Mouse (Mus musculus) hindbrain, embryonic 11.5 days (tissue): ENCODE measurements around the gene Fam173a. TPM values are rescaled to one million over a fixed set of nuclear protein-coding genes. Genes with fewer than 3 reads are reported as not detected.

Experiments used
- ATAC-seq: fragments of 200-750 bp; cut with Nextera tagmentation; 2 replicates; pipeline ENCODE4 v1.8.0; 2017; ENCODE audit warnings: mild to moderate bottlenecking, moderate TSS enrichment, moderate library complexity; ENCODE audit not compliant: low FRiP score
- DNase-seq: peaks from one replicate; pipeline ENCODE4 v3.0.0-alpha.2; 2015; ENCODE audit warnings: low spot score
- H3K27ac ChIP-seq: fragments of 300-500 bp; sonication (generic); 2 replicates; pipeline ENCODE4 v1.5.1; 2014; ENCODE audit warnings: mild to moderate bottlenecking, low read depth, low read length
- H3K27me3 ChIP-seq: fragments of 300-500 bp; sonication (generic); 2 replicates; pipeline ENCODE4 v1.6.1; 2014; ENCODE audit warnings: mild to moderate bottlenecking, low read length, moderate library complexity, mixed read lengths; ENCODE audit not compliant: control insufficient read depth, insufficient read depth
- H3K36me3 ChIP-seq: fragments of 300-500 bp; sonication (generic); 2 replicates; pipeline ENCODE4 v1.6.1; 2014; ENCODE audit warnings: mild to moderate bottlenecking, low read length, moderate library complexity, mixed read lengths; ENCODE audit not compliant: control insufficient read depth, insufficient read depth
- H3K4me1 ChIP-seq: fragments of 300-500 bp; sonication (generic); replicated peaks from 2 replicates; pipeline ENCODE4 v1.6.1; 2014; ENCODE audit warnings: low read length, mixed read lengths; ENCODE audit not compliant: control insufficient read depth, insufficient read depth
- H3K4me2 ChIP-seq: fragments of 300-500 bp; sonication (generic); replicated peaks from 2 replicates; pipeline ENCODE4 v1.6.1; 2014; ENCODE audit warnings: mild to moderate bottlenecking, low read depth, low read length
- H3K4me3 ChIP-seq: fragments of 300-500 bp; sonication (generic); 2 replicates; pipeline ENCODE4 v1.5.1; 2014; ENCODE audit warnings: low read depth, low read length
- H3K9ac ChIP-seq: fragments of 300-500 bp; sonication (generic); 2 replicates; pipeline ENCODE4 v1.6.1; 2014; ENCODE audit warnings: low read depth, low read length
- H3K9me3 ChIP-seq: fragments of 300-500 bp; sonication (generic); 2 replicates; pipeline ENCODE4 v1.6.1; 2016; ENCODE audit warnings: low read length; ENCODE audit not compliant: control insufficient read depth
- WGBS: fragments of 180-500 bp; shearing (Covaris S2); extraction: QIAGEN DNeasy Blood & Tissue Kit; methylation state at CpG from one replicate; pipeline ENCODE4 v1.1.7; 2014; 5-methylcytosine and 5-hydroxymethylcytosine counted together
- polyA plus RNA-seq: library from polyadenylated mRNA; unstranded; fragments of >200 nt; fragmentation: Nextera tagmentation; extraction: Ambion mirVana; gene quantifications from 2 replicates; pipeline ENCODE4 v1.2.1, GENCODE M21; 2014

Gene Fam173a
- polyA plus RNA-seq, 1 experiment from 2014 or later: 70.9 TPM

DNA sequence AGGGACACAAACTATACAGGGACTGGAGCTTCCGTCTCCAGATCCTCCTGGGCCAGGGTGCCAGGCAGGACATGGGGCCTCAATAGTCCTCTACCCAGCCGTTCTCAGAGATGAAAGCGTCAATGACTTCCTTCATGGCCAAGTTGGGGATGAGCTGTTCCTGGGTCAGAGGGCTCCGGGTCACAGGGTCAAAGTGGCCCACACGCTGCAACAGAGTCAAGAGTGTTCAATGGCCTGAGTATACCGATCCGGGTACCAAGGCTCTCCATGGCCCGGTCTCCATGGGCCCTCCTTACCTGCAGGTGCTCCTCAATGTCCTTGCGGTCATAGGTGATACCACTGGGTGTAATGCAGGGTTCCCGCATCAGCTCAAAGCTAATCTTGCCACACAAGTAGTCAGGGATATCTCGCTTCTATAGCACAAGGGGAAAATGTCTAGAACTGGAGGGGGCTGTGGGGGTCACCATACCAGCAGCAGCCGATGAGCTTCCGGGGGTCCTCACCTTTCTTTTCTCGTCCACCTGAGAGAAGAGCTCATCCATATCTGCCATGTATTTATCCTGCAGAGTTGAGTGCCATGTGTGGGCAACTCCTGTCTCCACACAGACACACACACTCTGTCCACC, 38.2 kb upstream of the Fam173a start:
- H3K36me3 ChIP-seq: peaks cover 8% of the 10 kb centered on the region; the same call in 1 of the 2 replicates
- peaks cover 32% of the 10 kb centered on the region for H3K4me1 ChIP-seq
- H3K9ac ChIP-seq: 0 out of 2 replicates have a peak overlapping the region, but pooled peaks have one; percentile 23
- ATAC-seq (no peak), DNase-seq (no peak)
- 0 out of 2 replicates have a peak overlapping the region, but pooled peaks have one; percentile 91 for H3K4me2 ChIP-seq
- no peaks in the 10 kb centered on the region for H3K9me3 ChIP-seq
- 0 out of 2 replicates have a peak overlapping the region, but pooled peaks have one; percentile 6 for H3K4me3 ChIP-seq
- no peaks in the 10 kb centered on the region for H3K27me3 ChIP-seq
- WGBS: 89% methylated on average over 14 of the region's 14 CpGs
- no peak overlapping the region for H3K27ac ChIP-seq

DNA sequence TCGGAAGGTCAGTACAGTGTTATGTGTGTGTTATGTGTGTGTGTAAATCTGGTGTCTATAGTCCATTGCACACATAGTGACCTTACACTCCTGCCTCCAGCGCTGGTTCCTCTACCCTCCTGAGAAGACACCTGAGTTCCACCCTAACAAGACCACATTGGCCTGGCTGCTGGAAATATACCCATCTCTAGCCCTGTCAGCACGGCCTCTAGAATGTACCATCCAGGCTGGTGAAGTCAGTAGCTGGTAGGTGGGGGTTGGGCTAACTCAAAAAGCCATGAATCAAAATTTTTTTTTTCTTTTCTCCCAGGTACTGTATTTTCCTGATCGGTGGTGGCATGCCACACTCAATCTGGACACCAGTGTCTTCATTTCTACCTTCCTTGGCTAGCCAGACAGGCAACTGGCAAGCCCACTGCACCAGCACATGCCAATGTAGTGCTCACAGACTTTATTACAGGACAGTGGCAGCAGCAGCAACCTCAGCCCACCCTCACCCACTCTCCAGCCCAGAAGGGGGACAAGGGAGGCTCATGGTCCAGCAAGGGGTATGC, 37.6 kb upstream of the Fam173a start:
- peak overlapping the region; percentile 65; the same call in 1 of the 2 replicates for H3K4me3 ChIP-seq
- WGBS: 86% methylated on average over 4 of the region's 4 CpGs
- 0 out of 2 replicates have a peak overlapping the region, but pooled peaks have one; percentile 23 for H3K9ac ChIP-seq
- H3K4me2 ChIP-seq: peak overlapping the region; percentile 78
- H3K4me1 ChIP-seq: peaks cover 30% of the 10 kb centered on the region
- H3K9me3 ChIP-seq: no peaks in the 10 kb centered on the region
- H3K27me3 ChIP-seq: no peaks in the 10 kb centered on the region
- ATAC-seq (no peak), DNase-seq (no peak)
- H3K27ac ChIP-seq: no peak overlapping the region
- peaks cover 8% of the 10 kb centered on the region; the same call in 1 of the 2 replicates for H3K36me3 ChIP-seq

- peak overlapping the region; percentile 76 for H3K27ac ChIP-seq
- peak overlapping the region; percentile 78 for H3K4me2 ChIP-seq
- 45% methylated on average over 8 of the region's 8 CpGs for WGBS
Observed at GRCm38 (mm10) chr17:25829558-25830017, 36.9 kb upstream of the Fam173a start.

DNA sequence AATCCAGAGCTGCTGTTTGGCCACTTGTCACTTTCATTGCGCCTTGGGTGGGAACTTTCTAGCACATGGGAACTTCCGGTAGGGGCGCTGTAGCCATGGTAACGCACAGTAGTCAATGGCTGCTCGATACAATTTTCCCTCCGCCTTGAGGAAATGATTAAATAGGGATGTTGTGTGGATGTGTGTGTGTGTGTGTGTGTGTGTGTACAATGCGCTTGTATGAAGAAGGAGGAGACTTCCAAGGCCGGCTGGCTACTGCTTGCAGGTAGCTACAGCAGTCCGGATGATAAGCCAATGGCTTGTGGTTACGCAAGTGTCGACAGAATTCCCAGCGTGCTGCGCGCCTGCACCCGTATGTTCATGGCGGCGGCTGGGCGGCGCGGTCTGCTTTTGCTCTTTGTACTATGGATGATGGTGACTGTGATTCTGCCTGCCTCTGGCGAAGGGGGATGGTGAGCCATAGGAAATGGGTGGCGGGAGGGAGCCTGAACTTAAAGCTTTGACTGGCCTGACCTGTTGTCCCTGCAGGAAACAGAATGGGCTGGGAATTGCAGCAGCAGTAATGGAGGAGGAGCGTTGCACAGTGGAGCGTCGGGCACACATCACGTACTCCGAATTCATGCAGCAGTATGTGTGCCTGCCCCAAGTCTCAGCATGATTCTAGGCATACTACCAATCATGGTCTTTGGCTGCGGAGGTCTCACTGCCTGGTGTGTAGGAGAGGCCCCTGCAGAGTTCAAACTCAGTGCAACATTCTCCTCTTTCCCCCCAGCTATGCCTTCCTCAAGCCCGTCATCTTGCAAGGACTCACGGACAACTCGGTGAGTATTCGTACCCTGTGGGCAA, 36.2 kb upstream of the Fam173a start, which contains the start of gene Jmjd8:
TSS of gene Jmjd8 (plus strand) at position 156 of the 846 bp plus-strand sequence.
- Histone ChIP-seq H3K36me3 (peaks cover 4% of the 10 kb centered on the region; the same call in 1 of the 2 replicates), H3K4me1 (peaks cover 29% of the 10 kb centered on the region)
- ATAC-seq: peak; percentile 32

More at GRCm38 (mm10) chr17:25829558-25830017, 36.9 kb upstream of the Fam173a start:
- Histone ChIP-seq H3K27me3 (no peaks in the 10 kb centered on the region), H3K9me3 (no peaks in the 10 kb centered on the region), H3K36me3 (peaks cover 4% of the 10 kb centered on the region; the same call in 1 of the 2 replicates), H3K4me1 (peaks cover 29% of the 10 kb centered on the region), H3K9ac (peak overlapping the region; percentile 88), H3K4me3 (peak overlapping the region; percentile 65)
- ATAC-seq: no peak
- DNase-seq: no peak

DNA sequence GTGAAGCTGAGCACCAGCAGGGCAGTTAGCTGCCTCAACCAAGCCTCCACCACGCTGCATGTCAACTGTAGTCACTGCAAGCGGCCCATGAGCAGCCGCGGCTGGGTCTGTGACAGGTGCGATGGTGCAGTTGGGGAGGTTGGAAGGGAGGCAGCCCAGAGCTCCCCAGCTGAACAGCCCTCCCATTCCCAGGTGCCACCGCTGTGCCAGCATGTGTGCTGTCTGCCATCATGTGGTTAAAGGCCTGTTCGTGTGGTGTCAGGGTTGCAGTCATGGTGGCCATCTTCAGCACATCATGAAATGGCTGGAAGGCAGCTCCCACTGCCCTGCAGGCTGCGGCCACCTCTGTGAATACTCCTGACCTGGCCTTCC, 35.5 kb upstream of the Fam173a start:
- Histone ChIP-seq H3K27ac (no peak overlapping the region; the same call in 1 of the 2 replicates), H3K4me3 (peak overlapping the region; percentile 65)

More for the DNA sequence above, 36.2 kb upstream of the Fam173a start, which contains the start of gene Jmjd8:
- 2% methylated on average over 32 of the region's 32 CpGs for WGBS
- Histone ChIP-seq H3K4me2 (peak within 1 kb of the TSS; percentile 78), H3K9ac (peak within 1 kb of the TSS; percentile 88), H3K4me3 (peak within 1 kb of the TSS; percentile 65), H3K27ac (peak within 1 kb of the TSS; percentile 76), H3K27me3 (no peaks in the 10 kb centered on the region), H3K9me3 (no peaks in the 10 kb centered on the region)
- peak; percentile 88 for DNase-seq

GRCm38 (mm10) chr17:25827546-25828222, 35.0 kb upstream of the Fam173a start:
- Histone ChIP-seq H3K9ac (no peak overlapping the region), H3K27me3 (no peaks in the 10 kb centered on the region), H3K4me1 (peaks cover 30% of the 10 kb centered on the region), H3K36me3 (peaks cover 4% of the 10 kb centered on the region; the same call in 1 of the 2 replicates), H3K9me3 (no peaks in the 10 kb centered on the region), H3K4me2 (no peak overlapping the region), H3K4me3 (no peak overlapping the region), H3K27ac (no peak overlapping the region)
- WGBS: 95% methylated on average over 22 of the region's 22 CpGs
- DNase-seq (no peak), ATAC-seq (no peak)

More for the DNA sequence above, 35.5 kb upstream of the Fam173a start:
- H3K27me3 ChIP-seq: no peaks in the 10 kb centered on the region
- DNase-seq (no peak), ATAC-seq (no peak)
- H3K9ac ChIP-seq: no peak overlapping the region
- H3K36me3 ChIP-seq: peaks cover 4% of the 10 kb centered on the region; the same call in 1 of the 2 replicates
- 86% methylated on average over 8 of the region's 8 CpGs for WGBS
- H3K9me3 ChIP-seq: no peaks in the 10 kb centered on the region
- peak overlapping the region; percentile 78 for H3K4me2 ChIP-seq
- peaks cover 30% of the 10 kb centered on the region for H3K4me1 ChIP-seq

DNA sequence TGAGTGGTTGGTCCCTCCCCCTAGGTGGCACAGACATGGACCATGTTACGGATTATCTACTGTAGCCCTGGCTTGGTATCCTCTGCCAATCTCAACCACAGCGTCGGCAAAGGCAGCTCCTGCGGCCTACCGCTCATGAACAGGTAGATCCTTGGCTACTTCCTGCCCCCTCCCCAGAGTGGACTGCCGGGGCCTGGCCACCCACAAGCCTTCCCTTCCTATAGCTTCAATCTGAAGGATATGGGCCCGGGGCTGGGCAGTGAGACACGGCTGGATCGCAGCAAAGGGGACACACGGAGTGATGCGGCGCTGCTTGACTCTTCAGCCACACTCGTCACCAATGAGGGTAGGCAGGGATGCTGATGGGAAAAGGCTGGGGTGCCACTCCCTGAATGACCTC, 34.3 kb upstream of the Fam173a start:
- Histone ChIP-seq H3K36me3 (peaks cover 4% of the 10 kb centered on the region; the same call in 1 of the 2 replicates), H3K27ac (no peak overlapping the region), H3K27me3 (no peaks in the 10 kb centered on the region), H3K4me1 (peaks cover 30% of the 10 kb centered on the region), H3K9ac (no peak overlapping the region), H3K9me3 (no peaks in the 10 kb centered on the region), H3K4me2 (no peak overlapping the region), H3K4me3 (no peak overlapping the region)
- 95% methylated on average over 13 of the region's 13 CpGs for WGBS
- DNase-seq (no peak), ATAC-seq (no peak)
